Mouse (Mus musculus): ENCODE data around the gene Pik3c2g.
"Not testable (repeated sequence)": the region's sequence is repeated elsewhere in the genome, so short reads cannot be mapped to it uniquely, and the experiment has no call there.

Pik3c2g gene

GRCm38 (mm10) chr6:139928766-139929165 lies 341.7 kb downstream of the Pik3c2g start:
- no peak for DNase-seq

- DNase-seq: no peak
Observed at GRCm38 (mm10) chr6:139934861-139935260, 347.8 kb downstream of the Pik3c2g start.

GRCm38 (mm10) chr6:139937581-139937980 lies 350.6 kb downstream of the Pik3c2g start:
- DNase-seq: not testable (repeated sequence)

- DNase-seq: no peak
Observed at GRCm38 (mm10) chr6:139947106-139947879, 360.3 kb downstream of the Pik3c2g start.

GRCm38 (mm10) chr6:139953596-139953995 lies 366.6 kb downstream of the Pik3c2g start:
- peak in 1 of 2 experiments; percentile 28 for DNase-seq

GRCm38 (mm10) chr6:139957531-139958241 lies 370.7 kb downstream of the Pik3c2g start:
- DNase-seq: peak in 1 of 2 experiments; percentile 4

DNA sequence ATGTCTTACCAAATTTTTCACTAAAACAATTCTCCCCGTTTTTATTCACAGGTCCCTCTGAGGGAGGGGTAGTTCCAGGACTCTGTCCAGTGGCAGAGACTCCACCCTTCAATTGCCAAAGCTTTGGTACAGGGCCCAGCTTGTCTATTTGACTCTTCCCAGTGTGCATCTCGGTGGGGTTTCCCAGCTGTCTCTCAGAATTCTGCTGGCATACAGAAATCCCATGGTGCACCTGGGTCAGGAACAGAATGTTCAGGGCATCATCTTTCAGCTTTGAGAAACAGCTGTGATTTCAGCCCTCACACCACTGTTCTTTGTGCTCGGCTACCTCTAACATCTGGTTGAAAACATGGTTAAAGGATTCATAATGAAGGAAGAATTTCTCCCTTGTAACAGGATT lies 376.8 kb downstream of the Pik3c2g start:
- DNase-seq: peak in 1 of 2 experiments; percentile 21

GRCm38 (mm10) chr6:139964895-139965294 lies 377.9 kb downstream of the Pik3c2g start:
- DNase-seq: no peak

GRCm38 (mm10) chr6:139966684-139967083 lies 379.7 kb downstream of the Pik3c2g start:
- no peak for DNase-seq

DNA sequence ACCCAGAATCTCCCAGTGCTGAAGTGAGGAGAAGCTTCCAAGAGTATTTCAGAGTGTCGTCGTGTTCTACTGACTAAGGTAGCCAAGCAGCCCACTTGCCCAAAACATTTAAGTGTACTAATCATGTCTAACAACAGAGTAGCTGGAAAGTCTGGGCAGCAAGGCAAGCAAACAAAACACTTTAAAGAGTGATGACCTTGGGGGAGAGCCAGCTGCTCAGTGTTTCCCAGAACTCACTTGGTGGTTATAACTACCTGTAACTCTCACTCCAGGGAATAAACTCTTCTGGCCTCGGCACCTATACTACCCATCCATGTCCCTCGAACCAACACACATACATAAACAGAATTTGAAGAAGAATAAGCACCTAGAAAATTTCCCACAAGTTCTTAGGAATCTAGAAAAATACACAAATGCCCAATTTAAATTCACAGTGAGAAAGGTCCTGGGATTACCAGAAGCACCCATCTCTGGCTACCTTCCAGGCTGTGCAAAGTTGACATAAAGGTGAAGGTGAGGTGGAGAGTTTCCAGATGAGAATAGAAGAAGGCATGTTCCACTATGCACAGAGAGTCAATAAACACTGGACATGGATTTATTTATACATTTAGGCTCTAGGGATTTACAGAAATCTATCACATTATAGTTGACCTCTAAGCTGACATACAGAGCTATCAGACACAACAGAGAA lies 384.7 kb downstream of the Pik3c2g start:
- DNase-seq: no peak

- DNase-seq: no peak
Observed at GRCm38 (mm10) chr6:139974668-139975067, 387.6 kb downstream of the Pik3c2g start.

DNA sequence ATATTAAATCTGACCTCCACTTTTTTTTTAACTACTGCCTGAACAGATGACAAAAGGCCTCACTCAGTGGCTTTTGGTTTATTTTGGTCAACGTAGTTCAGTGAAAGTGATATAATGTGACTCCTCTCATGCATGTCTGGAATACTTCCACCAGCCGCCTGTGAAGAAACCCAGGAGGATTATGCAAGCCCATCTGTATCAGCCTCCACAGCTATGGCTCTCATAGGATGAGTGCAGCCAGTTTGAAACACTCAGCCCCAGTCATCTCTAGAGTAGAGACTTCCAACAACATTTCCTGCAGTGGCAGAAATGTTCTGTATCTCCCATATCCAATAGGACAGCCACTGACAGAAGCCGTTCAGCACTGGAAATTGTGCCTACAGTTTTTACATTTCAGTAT lies 391.1 kb downstream of the Pik3c2g start:
- DNase-seq: no peak

- no peak for DNase-seq
Observed at GRCm38 (mm10) chr6:139981061-139981460, 394.0 kb downstream of the Pik3c2g start.

DNA sequence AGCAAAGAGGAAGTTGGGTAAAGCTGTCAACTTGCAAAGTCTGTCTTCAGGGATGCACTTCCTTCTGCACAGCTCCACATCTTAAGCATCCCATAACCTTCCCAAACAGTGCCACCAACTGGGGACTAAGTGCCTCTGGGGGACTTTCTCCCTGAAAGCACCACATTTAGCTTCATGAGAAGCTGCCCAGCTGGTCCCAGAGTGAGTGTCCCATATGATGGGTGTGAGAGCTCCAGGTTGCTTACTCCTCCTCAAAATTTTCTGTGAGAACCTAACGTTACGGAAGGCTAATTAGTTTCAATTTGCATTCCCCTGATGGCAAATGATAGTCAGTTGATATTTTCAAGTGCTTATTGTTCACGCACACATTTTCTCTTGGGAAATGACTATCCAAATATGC lies 397.0 kb downstream of the Pik3c2g start:
- DNase-seq: no peak

- no peak for DNase-seq
Observed at GRCm38 (mm10) chr6:139986564-139986963, 399.5 kb downstream of the Pik3c2g start.

- no peak for DNase-seq
Observed at GRCm38 (mm10) chr6:139989075-139989474, 402.1 kb downstream of the Pik3c2g start.

DNA sequence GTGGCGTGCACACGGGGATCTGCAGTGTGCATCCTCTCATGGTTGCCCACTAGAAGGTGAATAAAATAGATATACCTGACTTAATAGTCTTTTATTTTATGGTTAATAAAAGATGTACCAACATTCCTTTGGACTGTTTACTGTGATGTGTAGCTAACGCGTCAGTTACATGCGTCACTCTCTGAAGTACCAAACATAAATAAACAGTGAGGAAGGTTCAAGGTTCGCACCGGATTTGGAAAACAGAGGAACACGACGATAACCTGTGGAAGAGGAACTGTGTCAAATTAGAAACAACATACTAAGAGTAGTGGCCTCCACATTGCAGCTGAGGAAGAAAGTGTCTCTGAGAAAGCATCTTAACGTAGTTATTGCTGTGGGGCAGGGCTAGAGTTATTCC lies 402.6 kb downstream of the Pik3c2g start:
- DNase-seq: no peak

GRCm38 (mm10) chr6:140005181-140005580 lies 418.2 kb downstream of the Pik3c2g start:
- DNase-seq: no peak

All from lung, adult 18-20 months (tissue).